Mouse (Mus musculus) lung, embryonic 16.5 days (tissue): ENCODE data around the gene Zfyve16. TPM values are rescaled to one million over a fixed set of nuclear protein-coding genes. Genes with fewer than 3 reads are reported as not detected.

Experiments used
- ATAC-seq: fragments of 200-750 bp; cut with Nextera tagmentation; 2 replicates; pipeline ENCODE4 v1.8.0; 2017; ENCODE audit warnings: low read depth, mild to moderate bottlenecking, moderate library complexity
- H3K27ac ChIP-seq: fragments of 300-500 bp; sonication (generic); 2 replicates; pipeline ENCODE4 v1.5.1; 2014; ENCODE audit warnings: mild to moderate bottlenecking, control low read depth, low read length
- H3K27me3 ChIP-seq: fragments of 300-500 bp; sonication (generic); 2 replicates; pipeline ENCODE4 v1.6.1; 2014; ENCODE audit warnings: low read depth, low read length, mixed read lengths; ENCODE audit not compliant: control insufficient read depth, insufficient read depth
- H3K36me3 ChIP-seq: fragments of 300-500 bp; sonication (generic); 2 replicates; pipeline ENCODE4 v1.6.1; 2014; ENCODE audit warnings: low read length; ENCODE audit not compliant: control insufficient read depth, insufficient read depth
- H3K4me1 ChIP-seq: fragments of 300-500 bp; sonication (generic); replicated peaks from 2 replicates; pipeline ENCODE4 v1.6.1; 2014; ENCODE audit warnings: low read length, mixed read lengths; ENCODE audit not compliant: control insufficient read depth, insufficient read depth
- H3K4me2 ChIP-seq: fragments of 300-500 bp; sonication (generic); 2 replicates; pipeline ENCODE4 v1.6.1; 2014; ENCODE audit warnings: low read depth, low read length, control low read depth
- H3K4me3 ChIP-seq: fragments of 300-500 bp; sonication (generic); 2 replicates; pipeline ENCODE4 v1.5.1; 2014; ENCODE audit warnings: mild to moderate bottlenecking, low read length, control low read depth
- H3K9ac ChIP-seq: fragments of 300-500 bp; sonication (generic); 2 replicates; pipeline ENCODE4 v1.6.1; 2014; ENCODE audit warnings: low read length, control low read depth
- H3K9me3 ChIP-seq: fragments of 300-500 bp; sonication (generic); 2 replicates; pipeline ENCODE4 v1.6.1; 2016; ENCODE audit warnings: low read length; ENCODE audit not compliant: control insufficient read depth
- WGBS: fragments of 180-500 bp; shearing (Covaris S2); extraction: QIAGEN DNeasy Blood & Tissue Kit; methylation state at CpG from one replicate; pipeline ENCODE4 v1.1.7; 2014; 5-methylcytosine and 5-hydroxymethylcytosine counted together
- polyA plus RNA-seq: library from polyadenylated mRNA; unstranded; fragments of >200 nt; fragmentation: Nextera tagmentation; extraction: Ambion mirVana; gene quantifications from 2 replicates; pipeline ENCODE4 v1.2.1, GENCODE M21; 2015

The Zfyve16 gene
- polyA plus RNA-seq, 1 experiment from 2014 or later: 10.5 TPM

- no peaks in the 10 kb centered on the region for H3K9me3 ChIP-seq
- H3K9ac ChIP-seq: no peak overlapping the region
- no peak for ATAC-seq
- H3K36me3 ChIP-seq: no peaks in the 10 kb centered on the region
- no peak overlapping the region for H3K27ac ChIP-seq
- H3K4me2 ChIP-seq: no peak overlapping the region
- no peaks in the 10 kb centered on the region for H3K4me1 ChIP-seq
- no peaks in the 10 kb centered on the region for H3K27me3 ChIP-seq
- WGBS: 50% methylated on average over 4 of the region's 4 CpGs
- H3K4me3 ChIP-seq: no peak overlapping the region
Measured at GRCm38 (mm10) chr13:92539126-92539525, 8.5 kb upstream of the Zfyve16 start.

- ATAC-seq: no peak
- peaks cover 4% of the 10 kb centered on the region for H3K4me1 ChIP-seq
- no peak overlapping the region for H3K4me3 ChIP-seq
- no peaks in the 10 kb centered on the region for H3K27me3 ChIP-seq
- WGBS: 24% methylated on average over 2 of the region's 2 CpGs
- no peak overlapping the region for H3K4me2 ChIP-seq
- no peak overlapping the region for H3K27ac ChIP-seq
- no peaks in the 10 kb centered on the region for H3K9me3 ChIP-seq
- no peaks in the 10 kb centered on the region for H3K36me3 ChIP-seq
- H3K9ac ChIP-seq: no peak overlapping the region
Measured at GRCm38 (mm10) chr13:92533801-92534200, 3.1 kb upstream of the Zfyve16 start.

GRCm38 (mm10) chr13:92532216-92532615 is 1.5 kb upstream of the Zfyve16 start:
- no peak overlapping the region for H3K9ac ChIP-seq
- no peaks in the 10 kb centered on the region for H3K36me3 ChIP-seq
- ATAC-seq: no peak
- H3K4me3 ChIP-seq: no peak overlapping the region
- 79% methylated on average over 2 of the region's 2 CpGs for WGBS
- no peaks in the 10 kb centered on the region for H3K27me3 ChIP-seq
- H3K4me2 ChIP-seq: no peak overlapping the region
- H3K27ac ChIP-seq: no peak overlapping the region
- H3K9me3 ChIP-seq: no peaks in the 10 kb centered on the region
- peaks cover 4% of the 10 kb centered on the region for H3K4me1 ChIP-seq

- H3K4me2 ChIP-seq: peak overlapping the region; percentile 78
- no peaks in the 10 kb centered on the region for H3K36me3 ChIP-seq
- ATAC-seq: peak; percentile 3; the same call in 1 of the 2 replicates
- H3K4me3 ChIP-seq: peak overlapping the region; percentile 83
- H3K9ac ChIP-seq: peak overlapping the region; percentile 89
- H3K27ac ChIP-seq: peak overlapping the region; percentile 96
- 3% methylated on average over 15 of the region's 15 CpGs for WGBS
- H3K4me1 ChIP-seq: peaks cover 4% of the 10 kb centered on the region
- no peaks in the 10 kb centered on the region for H3K9me3 ChIP-seq
- no peaks in the 10 kb centered on the region for H3K27me3 ChIP-seq
Measured at GRCm38 (mm10) chr13:92531237-92531636, 569 bp upstream of the Zfyve16 start.

DNA sequence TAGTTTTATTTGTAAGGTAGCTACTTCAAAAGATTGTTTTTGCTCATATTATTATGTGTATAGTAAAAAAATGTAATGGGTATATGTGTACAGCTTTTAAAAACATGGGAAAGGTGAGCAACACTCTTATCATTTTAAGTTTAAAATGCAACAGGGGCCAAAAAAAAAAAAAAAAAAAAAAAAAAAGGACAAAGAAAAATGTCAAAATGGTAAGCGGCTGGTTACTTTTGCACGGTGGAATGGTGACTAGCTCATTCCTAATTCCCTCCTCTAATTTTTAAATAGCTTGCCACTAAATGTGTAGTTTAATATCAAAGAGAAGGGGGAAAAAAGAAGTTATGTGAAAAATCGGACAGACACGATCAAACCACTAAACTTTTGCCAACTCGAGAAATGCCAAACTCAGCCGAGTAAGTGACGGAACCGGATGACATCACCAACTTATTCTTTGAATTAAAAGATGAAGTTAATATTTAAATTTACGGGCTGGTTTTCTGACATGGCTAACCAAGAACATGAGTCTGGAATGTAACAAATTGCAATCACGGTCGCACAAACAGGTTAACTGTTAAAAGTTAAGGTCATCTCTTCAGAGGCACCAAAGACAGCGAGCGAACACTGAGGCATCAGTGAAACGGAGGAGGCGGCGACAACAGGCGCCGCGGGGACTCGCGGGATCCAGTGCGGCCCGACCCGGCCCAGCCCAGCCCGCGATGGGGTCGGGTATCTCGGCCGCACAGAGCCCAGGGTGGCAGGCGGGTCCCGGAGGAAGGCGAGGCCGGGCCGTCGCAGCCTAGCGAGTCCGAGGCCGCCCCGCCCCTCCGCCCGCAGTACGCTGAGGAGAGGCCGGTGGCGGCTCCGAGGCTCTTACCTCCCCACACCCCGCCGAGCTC is 594 bp downstream of the Zfyve16 start:
- Histone ChIP-seq H3K4me3 (peak overlapping the region; percentile 83), H3K9ac (peak overlapping the region; percentile 89), H3K4me2 (peak overlapping the region; percentile 78), H3K36me3 (no peaks in the 10 kb centered on the region), H3K9me3 (no peaks in the 10 kb centered on the region), H3K27me3 (no peaks in the 10 kb centered on the region), H3K27ac (peak overlapping the region; percentile 96), H3K4me1 (peaks cover 4% of the 10 kb centered on the region)
- WGBS: 3% methylated on average over 34 of the region's 47 CpGs
- ATAC-seq: peak; percentile 95

DNA sequence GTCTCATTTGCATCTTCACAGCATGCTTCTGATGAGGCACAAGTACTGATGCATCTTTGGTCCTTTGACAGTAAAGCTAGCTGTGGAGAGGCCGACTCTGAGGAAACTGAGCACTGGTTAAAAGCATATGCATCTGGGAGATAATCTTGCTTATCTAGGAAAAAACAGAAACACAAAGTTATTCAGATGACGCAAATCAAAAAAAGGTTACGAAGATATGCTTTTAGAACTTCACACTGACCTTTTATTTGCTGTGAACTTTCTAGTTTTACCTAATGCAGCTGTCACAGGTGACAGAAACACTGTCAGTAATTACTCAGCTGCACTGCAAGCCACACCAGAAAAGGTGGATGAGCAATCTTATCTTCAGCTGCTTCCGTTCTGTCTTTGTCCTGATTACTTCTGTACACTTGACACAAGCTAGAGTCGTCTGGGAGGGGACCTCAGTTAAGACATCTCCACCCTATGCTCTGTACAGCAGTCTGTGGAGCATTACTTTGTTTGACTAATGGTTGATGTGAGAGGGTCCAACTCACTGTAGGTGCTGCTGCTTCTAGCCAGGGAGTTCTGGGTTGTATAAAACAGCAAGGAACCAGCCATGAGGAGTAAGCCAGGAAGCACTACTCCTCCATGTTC is 7.4 kb downstream of the Zfyve16 start:
- no peak overlapping the region for H3K4me3 ChIP-seq
- H3K9me3 ChIP-seq: no peaks in the 10 kb centered on the region
- H3K4me2 ChIP-seq: no peak overlapping the region
- H3K27me3 ChIP-seq: no peaks in the 10 kb centered on the region
- no peak for ATAC-seq
- peaks cover 24% of the 10 kb centered on the region for H3K36me3 ChIP-seq
- H3K27ac ChIP-seq: no peak overlapping the region
- H3K4me1 ChIP-seq: no peaks in the 10 kb centered on the region
- no peak overlapping the region for H3K9ac ChIP-seq
- WGBS: 80% methylated on average over 5 of the region's 5 CpGs

DNA sequence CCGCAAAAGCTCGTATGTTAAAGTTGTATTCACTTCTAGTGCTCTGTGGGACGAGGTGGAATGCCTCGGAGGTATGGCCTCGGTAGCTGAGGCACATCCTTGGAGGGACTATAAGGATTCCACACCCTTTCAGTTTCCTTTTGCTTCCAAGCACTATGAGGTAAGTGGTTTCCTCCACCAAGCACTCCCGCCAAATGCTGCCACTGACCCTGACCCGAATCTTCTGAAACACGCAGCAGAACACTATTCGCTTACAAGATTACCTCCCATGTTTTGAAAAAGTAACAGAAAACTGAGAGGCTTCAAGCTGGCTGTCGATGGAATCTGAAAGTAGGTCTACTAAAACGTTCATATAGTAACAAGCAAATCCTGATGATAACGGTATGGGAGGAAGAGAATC is 25.8 kb downstream of the Zfyve16 start:
- Histone ChIP-seq H3K4me2 (no peak overlapping the region), H3K36me3 (peaks cover 12% of the 10 kb centered on the region), H3K27ac (no peak overlapping the region), H3K4me3 (no peak overlapping the region), H3K27me3 (no peaks in the 10 kb centered on the region), H3K9me3 (no peaks in the 10 kb centered on the region), H3K9ac (no peak overlapping the region), H3K4me1 (no peaks in the 10 kb centered on the region)
- WGBS: 84% methylated on average over 12 of the region's 12 CpGs
- ATAC-seq: no peak

DNA sequence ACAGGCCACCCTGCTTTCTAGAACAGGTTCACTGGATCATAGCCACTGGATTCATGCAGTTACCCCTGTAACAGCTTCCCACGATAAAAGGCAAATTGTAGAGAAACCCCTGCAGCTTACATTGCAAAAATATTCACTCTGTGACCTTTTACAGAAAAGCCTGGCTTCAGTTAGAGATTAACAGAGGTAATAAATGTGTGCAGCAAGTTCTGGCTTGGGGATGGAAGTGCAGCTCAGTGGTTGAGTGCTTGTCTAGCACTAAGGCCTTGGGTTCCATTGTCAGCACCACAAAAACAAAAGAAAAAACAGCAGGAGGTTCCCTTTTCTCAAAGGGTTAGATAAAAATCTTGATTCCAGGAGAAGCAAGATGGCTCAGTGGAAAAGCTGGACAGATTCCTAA is 38.7 kb downstream of the Zfyve16 start:
- no peak overlapping the region for H3K9ac ChIP-seq
- WGBS: 92% methylated on average over 1 of the region's 1 CpGs
- peaks cover 11% of the 10 kb centered on the region for H3K36me3 ChIP-seq
- no peak overlapping the region for H3K27ac ChIP-seq
- no peaks in the 10 kb centered on the region for H3K4me1 ChIP-seq
- no peaks in the 10 kb centered on the region for H3K27me3 ChIP-seq
- no peak overlapping the region for H3K4me2 ChIP-seq
- no peaks in the 10 kb centered on the region for H3K9me3 ChIP-seq
- H3K4me3 ChIP-seq: no peak overlapping the region
- no peak for ATAC-seq

DNA sequence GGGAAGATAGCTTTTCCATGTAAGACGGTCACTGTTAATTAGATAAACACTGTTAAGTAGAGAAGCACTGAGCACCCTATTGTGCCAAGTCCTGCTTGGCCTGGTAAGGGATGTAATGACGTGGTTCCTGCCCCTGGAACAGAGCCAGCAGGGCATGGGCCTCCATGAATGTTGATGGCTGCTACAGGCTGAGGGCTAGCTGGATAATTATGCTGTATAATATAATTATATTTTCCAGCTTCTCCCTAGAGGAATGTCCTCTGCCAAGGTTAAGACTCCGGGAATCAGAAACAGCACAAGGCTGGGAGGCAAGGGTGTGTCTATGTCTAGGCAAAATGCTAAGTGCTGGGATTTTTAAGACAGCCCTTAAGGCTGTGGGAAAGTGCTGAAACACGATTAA is 39.9 kb downstream of the Zfyve16 start:
- H3K9ac ChIP-seq: no peak overlapping the region
- no peak for ATAC-seq
- WGBS: 71% methylated on average over 4 of the region's 4 CpGs
- H3K4me1 ChIP-seq: no peaks in the 10 kb centered on the region
- no peak overlapping the region for H3K27ac ChIP-seq
- no peak overlapping the region for H3K4me2 ChIP-seq
- H3K4me3 ChIP-seq: no peak overlapping the region
- H3K9me3 ChIP-seq: no peaks in the 10 kb centered on the region
- H3K36me3 ChIP-seq: peaks cover 11% of the 10 kb centered on the region
- no peaks in the 10 kb centered on the region for H3K27me3 ChIP-seq
